Mouse (Mus musculus) limb, embryonic 14.5 days (tissue): ENCODE results near the gene Gsap. TPM values are rescaled to one million over a fixed set of nuclear protein-coding genes. Genes with fewer than 3 reads are reported as not detected.
"Not testable (repeated sequence)": the region's sequence is repeated elsewhere in the genome, so short reads cannot be mapped to it uniquely, and the experiment has no call there.

Experiments used
- ATAC-seq: fragments of 200-750 bp; cut with Nextera tagmentation; 2 replicates; pipeline ENCODE4 v1.8.0; 2017; ENCODE audit warnings: low read depth, moderate number of reproducible peaks, moderate TSS enrichment; ENCODE audit not compliant: low FRiP score
- DNase-seq: peaks from one replicate; pipeline ENCODE4 v3.0.0-alpha.2; 2015; ENCODE audit warnings: low spot score
- H3K27ac ChIP-seq: fragments of 300-500 bp; sonication (generic); replicated peaks from 2 replicates; pipeline ENCODE4 v1.5.1; 2014; ENCODE audit warnings: low read depth, mild to moderate bottlenecking, low read length, moderate library complexity, mixed read lengths
- H3K27me3 ChIP-seq: fragments of 300-500 bp; sonication (generic); 2 replicates; pipeline ENCODE4 v1.6.1; 2014; ENCODE audit warnings: low read length, mixed read lengths; ENCODE audit not compliant: control insufficient read depth, insufficient read depth
- H3K36me3 ChIP-seq: fragments of 300-500 bp; sonication (generic); 2 replicates; pipeline ENCODE4 v1.6.1; 2014; ENCODE audit warnings: mild to moderate bottlenecking, low read length, moderate library complexity, mixed read lengths; ENCODE audit not compliant: control insufficient read depth, insufficient read depth
- H3K4me1 ChIP-seq: fragments of 300-500 bp; sonication (generic); 2 replicates; pipeline ENCODE4 v1.6.1; 2014; ENCODE audit warnings: antibody characterized with exemption, low read length, mixed read lengths; ENCODE audit not compliant: control insufficient read depth, insufficient read depth
- H3K4me2 ChIP-seq: fragments of 300-500 bp; sonication (generic); replicated peaks from 2 replicates; pipeline ENCODE4 v1.6.1; 2014; ENCODE audit warnings: low read depth, mild to moderate bottlenecking, low read length, moderate library complexity; ENCODE audit not compliant: severe bottlenecking
- H3K4me3 ChIP-seq: fragments of 300-500 bp; sonication (generic); replicated peaks from 2 replicates; pipeline ENCODE4 v1.5.1; 2014; ENCODE audit warnings: low read length
- H3K9ac ChIP-seq: fragments of 300-500 bp; sonication (generic); 2 replicates; pipeline ENCODE4 v1.6.1; 2014; ENCODE audit warnings: mild to moderate bottlenecking, low read depth, low read length, moderate library complexity; ENCODE audit not compliant: severe bottlenecking
- H3K9me3 ChIP-seq: fragments of 300-500 bp; sonication (generic); 2 replicates; pipeline ENCODE4 v1.6.1; 2016; ENCODE audit warnings: low read length; ENCODE audit not compliant: control insufficient read depth
- POLR2A ChIP-seq: fragments of 200-500 bp; IDR thresholded peaks from 2 replicates; pipeline ENCODE4 v1.8.0; 2012; ENCODE audit warnings: inconsistent platforms, mild to moderate bottlenecking, moderate library complexity, borderline replicate concordance; ENCODE audit not compliant: insufficient read depth, insufficient read length; ENCODE audit errors: extremely low read depth
- WGBS: fragments of 180-500 bp; shearing (Covaris S2); extraction: QIAGEN DNeasy Blood & Tissue Kit; methylation state at CpG from one replicate; pipeline ENCODE4 v1.1.7; 2014; 5-methylcytosine and 5-hydroxymethylcytosine counted together
- polyA plus RNA-seq, 2 experiments: library from polyadenylated mRNA; depleted of rRNA in 1 of 2; stranded (reverse) in 1 of 2; unstranded in 1 of 2; fragments of >200 nt; fragmentation: Nextera tagmentation in 1 of 2; extraction: Ambion mirVana in 1 of 2; gene quantifications; 2 replicates each; pipeline versions ENCODE4 v1.2.1 to v1.2.3; 2012 to 2014

Gene Gsap
- polyA plus RNA-seq, 2 experiments = 2.8 to 2.9 TPM

DNA sequence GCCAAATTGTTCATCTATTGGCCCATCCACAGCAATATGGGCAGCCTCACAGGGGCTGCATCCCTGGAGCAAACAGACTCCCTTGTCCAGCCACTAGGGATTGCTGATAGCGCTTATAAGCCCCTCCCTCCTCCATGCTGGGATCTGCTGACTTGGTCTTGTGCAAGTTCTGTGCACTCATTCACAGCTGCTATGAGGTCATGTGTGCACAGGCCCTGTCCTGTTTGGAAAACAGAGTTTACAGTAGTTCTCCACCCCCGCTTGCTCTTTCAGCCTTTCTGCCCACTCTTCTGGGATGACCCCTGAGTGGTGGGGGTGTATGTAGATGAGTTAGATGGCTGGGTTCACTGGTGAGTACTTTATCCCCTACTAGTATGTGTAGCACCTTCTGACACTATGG is 81.0 kb downstream of the Gsap start:
- Histone ChIP-seq H3K4me3 (no peak overlapping the region), H3K4me1 (no peaks in the 10 kb centered on the region), H3K27me3 (no peaks in the 10 kb centered on the region), H3K4me2 (no peak overlapping the region), H3K9me3 (no peaks in the 10 kb centered on the region), H3K27ac (no peak overlapping the region), H3K36me3 (no peaks in the 10 kb centered on the region), H3K9ac (no peak overlapping the region)
- no peak for TF ChIP-seq POLR2A
- 78% methylated on average over 2 of the region's 2 CpGs for WGBS
- ATAC-seq = no peak
- no peak for DNase-seq

DNA sequence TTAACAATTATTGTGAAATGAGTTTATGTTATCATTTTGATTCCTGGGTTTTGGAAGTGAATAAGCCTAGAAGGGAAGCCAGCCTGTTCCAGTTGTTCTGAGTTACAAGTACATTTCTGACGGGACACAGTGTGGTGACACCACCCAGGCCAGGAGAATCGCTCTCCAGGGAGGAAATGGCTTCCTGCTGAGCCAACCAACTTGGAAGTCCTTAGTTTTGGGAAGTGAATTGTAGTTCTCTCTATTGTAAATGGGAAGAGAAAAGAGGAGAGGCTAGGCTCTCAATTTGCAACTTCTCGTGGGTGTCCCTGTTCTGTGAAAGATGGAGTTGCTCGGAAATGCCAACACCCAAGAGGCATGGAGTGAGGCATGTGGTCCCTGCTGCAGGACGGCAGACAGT is 83.4 kb downstream of the Gsap start:
- Histone ChIP-seq H3K9ac (no peak overlapping the region), H3K4me1 (no peaks in the 10 kb centered on the region; the same call in 1 of the 2 replicates), H3K27ac (no peak overlapping the region), H3K27me3 (no peaks in the 10 kb centered on the region), H3K36me3 (no peaks in the 10 kb centered on the region), H3K9me3 (no peaks in the 10 kb centered on the region), H3K4me3 (no peak overlapping the region), H3K4me2 (no peak overlapping the region)
- WGBS = 75% methylated on average over 5 of the region's 5 CpGs
- ATAC-seq (no peak), DNase-seq (no peak)
- TF ChIP-seq POLR2A = no peak

DNA sequence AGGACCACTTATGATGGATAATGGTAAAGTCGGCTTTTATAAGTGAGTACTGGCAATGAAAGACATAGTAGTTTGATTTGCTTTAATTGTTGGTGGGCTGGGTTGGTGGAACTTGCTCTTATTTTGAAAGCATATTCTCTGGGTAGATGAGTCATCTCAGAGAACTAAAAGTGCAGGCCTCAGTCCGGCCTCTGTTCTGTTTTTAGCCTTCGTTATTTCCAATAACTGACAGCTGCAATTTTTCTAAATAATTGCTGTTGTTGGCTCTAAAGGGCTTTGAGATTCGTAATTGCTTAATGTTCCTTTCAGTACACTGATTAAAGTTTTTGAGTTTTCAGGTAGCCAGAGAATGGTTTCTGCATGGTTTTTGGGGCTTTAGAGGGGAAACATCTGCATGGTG is 84.7 kb downstream of the Gsap start:
- no peak overlapping the region for H3K27ac ChIP-seq
- H3K36me3 ChIP-seq = no peaks in the 10 kb centered on the region
- DNase-seq = no peak
- WGBS = 64% methylated on average over 4 of the region's 4 CpGs
- H3K27me3 ChIP-seq = no peaks in the 10 kb centered on the region
- no peak for TF ChIP-seq POLR2A
- ATAC-seq = no peak
- H3K4me1 ChIP-seq = no peaks in the 10 kb centered on the region; the same call in 1 of the 2 replicates
- H3K4me3 ChIP-seq = no peak overlapping the region
- no peak overlapping the region for H3K4me2 ChIP-seq
- H3K9ac ChIP-seq = no peak overlapping the region
- H3K9me3 ChIP-seq = no peaks in the 10 kb centered on the region

DNA sequence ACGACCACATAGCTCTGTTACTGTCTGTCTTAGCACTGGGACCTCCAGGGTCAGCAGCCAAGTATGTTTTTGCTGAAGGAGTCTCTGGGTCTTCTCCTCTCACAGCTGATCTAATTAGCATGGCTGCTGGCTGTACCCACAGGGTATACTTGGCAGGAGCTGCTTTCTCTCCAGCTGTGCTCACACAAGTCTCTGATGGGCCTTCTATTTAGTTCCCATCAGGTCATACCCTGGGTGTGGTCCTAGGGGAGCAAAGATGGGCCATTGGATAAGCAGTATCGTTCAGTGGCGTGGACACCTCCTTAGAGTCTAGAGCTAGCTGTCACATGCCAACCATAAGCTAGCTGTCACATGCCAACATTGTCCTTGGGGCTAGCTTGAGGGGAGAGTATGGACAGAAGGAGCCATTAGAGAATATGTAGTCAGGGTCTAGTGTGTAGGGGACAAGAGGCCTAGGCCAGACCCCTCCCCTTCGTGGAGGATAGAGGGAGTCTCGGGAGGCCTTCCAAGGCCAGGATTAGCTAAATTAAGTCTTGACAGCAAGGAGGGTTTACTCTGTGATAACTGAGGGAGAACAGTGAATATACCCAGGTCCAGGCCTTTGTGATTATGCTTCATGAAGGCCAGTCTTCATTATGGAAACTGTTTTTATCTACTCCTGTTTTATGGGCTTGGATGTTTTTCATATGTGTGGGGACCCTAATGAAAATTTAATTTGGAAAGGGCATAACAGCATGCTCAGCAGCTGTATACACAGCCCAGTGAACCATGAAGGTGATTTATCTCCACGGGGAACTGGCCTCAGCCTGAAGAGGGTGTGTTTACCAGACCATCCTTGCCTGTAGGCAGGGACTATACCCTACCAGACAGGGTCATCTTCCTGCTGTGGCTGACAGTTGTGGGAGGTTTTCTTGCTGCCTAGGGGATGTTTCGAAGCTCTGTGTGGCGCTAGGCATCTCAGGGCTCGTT is 85.6 kb downstream of the Gsap start:
- Histone ChIP-seq H3K4me3 (no peak overlapping the region), H3K4me1 (no peaks in the 10 kb centered on the region; the same call in 1 of the 2 replicates), H3K36me3 (no peaks in the 10 kb centered on the region), H3K4me2 (no peak overlapping the region), H3K9me3 (no peaks in the 10 kb centered on the region), H3K9ac (no peak overlapping the region), H3K27me3 (no peaks in the 10 kb centered on the region), H3K27ac (no peak overlapping the region)
- no peak for DNase-seq
- TF ChIP-seq POLR2A = no peak
- no peak for ATAC-seq
- WGBS = 47% methylated on average over 9 of the region's 9 CpGs

DNA sequence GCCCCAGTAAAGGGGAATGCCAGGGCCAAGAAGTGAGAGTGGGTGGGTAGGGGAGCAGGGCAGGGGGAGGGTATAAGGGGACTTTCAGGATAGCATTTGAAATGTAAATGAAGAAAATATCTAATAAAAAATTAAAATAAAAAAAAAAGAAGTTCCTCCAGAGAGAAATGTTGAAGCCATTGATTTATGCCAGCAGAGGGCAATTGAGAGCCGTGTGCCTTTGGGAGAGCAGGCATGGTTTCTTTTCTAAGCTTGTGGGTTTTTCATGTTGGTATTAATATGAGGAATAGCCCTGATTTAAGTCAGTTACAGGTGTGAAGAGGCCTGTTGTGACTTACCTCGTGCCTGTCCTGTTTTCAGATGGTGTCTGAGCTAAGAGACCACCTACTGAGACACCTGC is 91.6 kb downstream of the Gsap start:
- H3K4me2 ChIP-seq, H3K9ac ChIP-seq, H3K27me3 ChIP-seq, H3K4me1 ChIP-seq, H3K36me3 ChIP-seq, H3K27ac ChIP-seq, H3K4me3 ChIP-seq, H3K9me3 ChIP-seq, DNase-seq, ATAC-seq: not testable (repeated sequence)
- WGBS = 41% methylated on average over 2 of the region's 2 CpGs
